Mouse (Mus musculus) layer of hippocampus, postnatal 10 days (tissue): ENCODE measurements around the gene 1500015O10Rik. TPM values are rescaled to one million over a fixed set of nuclear protein-coding genes. Genes with fewer than 3 reads are reported as not detected.

Experiments
- DNase-seq, 2 experiments: peaks; one replicate each; pipeline ENCODE4 v3.0.0; 2021; ENCODE audit warnings: low spot score in 2 of 2
- total RNA-seq, 2 experiments: library from RNA; stranded (reverse); gene quantifications; 2 replicates each; pipeline ENCODE4 v1.2.3; 2021

The 1500015O10Rik gene
- total RNA-seq, 2 experiments from 2014 or later = 3.3 to 16.2 TPM

- DNase-seq = no peak
Measured at GRCm38 (mm10) chr1:43772694-43773093, 42.3 kb downstream of the 1500015O10Rik start.

GRCm38 (mm10) chr1:43774126-43774525 lies 43.7 kb downstream of the 1500015O10Rik start:
- DNase-seq = no peak

GRCm38 (mm10) chr1:43776106-43776505 lies 45.7 kb downstream of the 1500015O10Rik start:
- no peak for DNase-seq

- no peak for DNase-seq
Measured at GRCm38 (mm10) chr1:43781195-43781594, 50.8 kb downstream of the 1500015O10Rik start.

- DNase-seq = no peak
Measured at GRCm38 (mm10) chr1:43781672-43782071, 51.3 kb downstream of the 1500015O10Rik start.

- no peak for DNase-seq
Measured at GRCm38 (mm10) chr1:43782680-43783079, 52.3 kb downstream of the 1500015O10Rik start.

GRCm38 (mm10) chr1:43783186-43783585 lies 52.8 kb downstream of the 1500015O10Rik start:
- DNase-seq = no peak

GRCm38 (mm10) chr1:43785316-43785715 lies 54.9 kb downstream of the 1500015O10Rik start:
- no peak for DNase-seq

- DNase-seq = no peak
Measured at GRCm38 (mm10) chr1:43786711-43787110, 56.3 kb downstream of the 1500015O10Rik start.

GRCm38 (mm10) chr1:43789765-43790164 lies 59.4 kb downstream of the 1500015O10Rik start:
- no peak for DNase-seq

Other genes starting within 250 kb of the 1500015O10Rik start
- 10 to 100 TPM; 29.0 to 31.0 TPM for gene Uxs1, start 97.2 kb downstream of the 1500015O10Rik start, total RNA-seq
- 10 to 100 TPM; 55.9 to 59.9 TPM for gene Tpp2, start 203.0 kb downstream of the 1500015O10Rik start, total RNA-seq